8 mouse cellular contexts compared by ENCODE assay signal in genomic region chr1:39010583-39011021, GRCm38 (mm10). TPM values are rescaled to one million over a fixed set of nuclear protein-coding genes. Genes with fewer than 3 reads are reported as not detected.
A peak's percentile ranks its signal among the peaks of the same experiment; 100 is the strongest.
DNase-seq lines count a peak whose midpoint lies in the region; ATAC-seq and TF ChIP-seq lines count a peak whose summit lies in the region.

No protein-coding gene starts in this region.

- H3K27me3 ChIP-seq in heart, adult 2 months (ENCODE audit: control insufficient read depth, insufficient read depth, low read length) = no peaks in the 10 kb centered on the region

- 13% methylated on average over 12 of the region's 12 CpGs for WGBS in heart, adult 2 months

- H3K4me3 ChIP-seq in heart, adult 2 months = no peak overlapping the region

- intact Hi-C loops in heart, adult 2 months (cut with DNase I) = loop anchor here (1.0 to 2.0 kb wide), 2 partner anchors 182 to 330 kb away; partner anchors contain the start of gene Npas2
- intact Hi-C loops in heart, postnatal 25 days (cut with DNase I) = loop anchor here (1.0 to 5.0 kb wide), 3 partner anchors 182 to 330 kb away; partner anchors contain the start of gene Npas2

- peak; percentile 75 for ATAC-seq in frontal cortex, adult (ENCODE audit: low TSS enrichment)

- peak; percentile 87 for TF ChIP-seq CTCF in heart, adult 2 months (IDR thresholded peaks at IDR 0.05)

- peak; percentile 44 to 59 for DNase-seq in heart, adult 2 months
- DNase-seq in heart, postnatal 25 days (ENCODE audit: low spot score) = no peak
- DNase-seq in cerebellum, adult 18-20 months = peak; percentile 65 to 66
- peak; percentile 63 for DNase-seq in hindlimb bud, embryonic 11.5 days (ENCODE audit: extremely low spot score, low read depth, low spot score)
- DNase-seq in layer of hippocampus, postnatal 36 days = peak; percentile 51 to 73
- DNase-seq in lung, postnatal 25 days (ENCODE audit: low spot score) = peak; percentile 75
- peak; percentile 90 for DNase-seq in retina, postnatal 1 day

- TF ChIP-seq EP300 in heart, adult 2 months (IDR thresholded peaks at IDR 0.05; ENCODE audit: insufficient read depth, low read depth, low read length) = no peak

- TF ChIP-seq POLR2A in heart, adult 2 months (IDR thresholded peaks at IDR 0.05; ENCODE audit: insufficient read depth, low read depth, low read length) = no peak

- no peak overlapping the region for H3K27ac ChIP-seq in heart, adult 2 months

- no peak overlapping the region for H3K9ac ChIP-seq in heart, adult 2 months (ENCODE audit: low read depth, low read length)

- H3K4me1 ChIP-seq in heart, adult 2 months (ENCODE audit: control insufficient read depth, insufficient read depth, low read length) = peaks cover 2% of the 10 kb centered on the region; the same call in 1 of the 2 replicates

- no peaks in the 10 kb centered on the region for H3K79me2 ChIP-seq in heart, adult 2 months (replicated peaks; ENCODE audit: control insufficient read depth, insufficient read depth, low read length)

- H3K36me3 ChIP-seq in heart, adult 2 months (ENCODE audit: control insufficient read depth, insufficient read depth, low read length) = no peaks in the 10 kb centered on the region

RNA-seq across cellular contexts. Expression of gene Pdcl3, which starts 25.2 kb away (rescaled TPM):
- total RNA-seq in heart, adult 2 months (2021) = 10 to 100 TPM; 68.3 to 78.3 TPM
- 33.4 and 49.2 TPM in 2 replicates for polyA plus RNA-seq in heart, adult 2 months (2012; rRNA removed)
- total RNA-seq in heart, postnatal 25 days (2021) = 10 to 100 TPM; 68.6 to 72.8 TPM
- 10 to 100 TPM; 32.5 to 35.9 TPM for total RNA-seq in layer of hippocampus, postnatal 36 days (2021)
